Mouse (Mus musculus) left cerebral cortex, postnatal 10 days (tissue): ENCODE data around the gene Gm49345. TPM values are rescaled to one million over a fixed set of nuclear protein-coding genes. Genes with fewer than 3 reads are reported as not detected.
"Not testable (repeated sequence)": the region's sequence is repeated elsewhere in the genome, so short reads cannot be mapped to it uniquely, and the experiment has no call there.

Source experiments
- DNase-seq, 2 experiments: peaks; one replicate each; pipeline ENCODE4 v3.0.0; 2021 to 2022; ENCODE audit warnings: low spot score in 2 of 2, mixed read lengths in 1 of 2; ENCODE audit errors: extremely low spot score in 1 of 2
- intact Hi-C: fragments of 180-260 bp; cut with DNase I; formaldehyde crosslinking; loops from one replicate; pipeline ENCODE4 v1.15.1; 2025
- total RNA-seq, 2 experiments: library from RNA; stranded (reverse); gene quantifications; 2 replicates each; pipeline ENCODE4 v1.2.3; 2021

The Gm49345 gene
- 1 to 10 TPM in 1 of 2 experiments, under 1 TPM in 1; 0.71 to 1.2 TPM for total RNA-seq

- peak; percentile 84 to 87 for DNase-seq
- intact Hi-C loops = loop anchor here (5.0 kb wide), 1 partner anchor 45 kb away; no protein-coding TSS in a partner anchor
Observed at GRCm38 (mm10) chr13:67637294-67638007, at the start of gene Gm49345, which contains the start of gene Zfp729a. TSS of gene Gm49345 (minus strand) at chr13:67637769. TSS of gene Zfp729a (minus strand) at chr13:67637791.

DNA sequence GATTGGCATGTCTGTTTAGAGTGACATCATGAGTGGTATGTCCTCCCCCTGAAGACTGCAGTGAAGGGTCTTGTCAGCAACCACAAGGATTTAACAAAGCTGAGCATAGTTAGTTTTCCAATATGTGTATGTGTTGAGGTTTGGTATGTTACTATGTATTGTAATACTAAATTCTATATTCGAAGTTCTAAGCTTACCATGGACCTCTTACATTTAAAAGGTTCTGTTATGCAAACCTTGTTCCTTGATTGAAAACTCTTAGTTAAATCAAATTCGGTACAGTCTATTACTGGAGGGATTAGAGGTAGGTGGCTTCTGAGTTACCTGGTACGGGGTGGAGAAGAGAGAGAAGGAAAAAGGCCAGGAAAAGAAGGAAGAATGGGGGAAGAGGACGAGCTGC is 49.4 kb upstream of the Gm49345 start, which contains the start of gene Zfp738:
TSS of gene Zfp738 (minus strand) at position 101 of the 400 bp plus-strand sequence.
- intact Hi-C loops = no loop called here
- DNase-seq = no peak

DNA sequence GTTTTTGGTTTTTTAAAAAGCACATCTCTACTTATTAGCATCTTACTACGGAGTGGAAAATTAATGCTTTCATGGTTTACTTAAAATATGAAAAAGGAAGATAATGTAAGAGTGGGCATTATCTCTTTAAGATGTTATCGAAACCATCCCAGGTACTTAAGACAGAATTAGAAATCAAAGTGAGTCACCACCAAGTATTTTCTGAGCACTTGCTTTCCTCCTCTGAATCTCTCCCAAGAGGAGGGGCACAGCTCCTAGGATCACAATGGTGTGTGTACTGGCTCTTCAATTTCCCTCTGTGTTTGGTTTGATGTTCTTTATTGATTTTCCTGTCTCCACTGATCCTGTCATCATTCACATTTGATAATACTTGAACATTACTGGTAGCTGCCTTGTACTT is 46.3 kb upstream of the Gm49345 start:
- intact Hi-C loops = loop anchor here (5.0 kb wide), 1 partner anchor 47 kb away; the partner anchor contains the start of genes Gm49345 and Zfp729a
- not testable (repeated sequence) for DNase-seq

DNA sequence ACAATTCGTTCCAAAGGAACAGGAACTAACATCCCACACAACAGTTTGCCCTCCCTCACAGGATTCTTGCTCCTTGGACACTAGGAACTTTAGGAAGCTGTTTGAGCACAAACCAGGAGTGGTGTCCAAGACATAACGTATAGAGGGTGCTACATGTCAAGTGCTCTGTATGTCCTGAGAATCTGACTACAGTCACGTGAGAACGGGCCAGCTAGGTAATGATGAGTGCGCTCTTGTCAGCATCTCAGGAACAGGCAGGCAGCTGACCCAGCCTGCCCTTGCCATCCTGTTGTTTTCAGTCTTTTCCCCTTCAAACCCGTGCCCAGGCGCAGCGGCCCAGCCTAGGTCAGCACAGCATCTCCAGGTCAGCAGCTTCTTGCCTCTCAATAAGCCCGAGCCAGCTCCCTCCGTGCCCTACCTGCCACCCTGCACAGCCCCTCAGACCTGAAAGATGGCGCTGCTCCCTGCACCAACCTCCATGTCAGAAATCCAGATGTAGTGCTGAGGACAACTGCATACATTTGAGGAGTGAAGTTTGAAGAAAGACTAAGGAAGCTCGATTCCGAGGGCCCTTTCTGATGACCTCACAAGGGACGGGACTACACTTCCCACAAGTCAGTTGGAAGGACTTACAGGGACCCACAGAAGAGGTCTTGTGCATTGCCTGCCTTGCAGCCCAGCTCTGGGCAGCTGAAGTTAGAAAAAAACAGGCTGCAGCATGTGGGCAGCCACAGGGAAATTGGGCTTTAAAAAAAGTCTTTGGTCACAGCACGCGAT is 45.6 kb upstream of the Gm49345 start:
- intact Hi-C loops = loop anchor here (5.0 kb wide), 1 partner anchor 46 kb away; the partner anchor contains the start of genes Gm49345 and Zfp729a

DNA sequence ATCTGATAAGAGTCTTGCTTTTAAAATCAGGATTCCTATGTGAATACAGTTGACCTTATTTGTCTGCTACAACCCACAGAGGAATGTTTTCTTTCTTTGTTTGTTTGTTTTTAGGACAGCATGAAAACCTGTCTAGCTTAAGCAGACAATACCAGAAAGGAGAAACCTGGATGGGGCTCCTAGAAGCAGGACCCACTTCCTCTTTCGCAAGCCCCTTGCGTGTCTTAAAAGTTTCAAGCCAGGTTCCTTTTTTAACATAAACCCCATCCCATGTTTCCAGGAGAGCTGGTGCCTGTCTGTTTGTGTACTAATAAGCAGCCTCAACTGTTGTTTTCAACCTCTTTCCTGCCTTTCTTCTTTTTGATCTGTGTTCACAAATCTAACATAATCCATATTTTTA is 37.3 kb upstream of the Gm49345 start:
- intact Hi-C loops = no loop called here

More for the DNA sequence above, 45.6 kb upstream of the Gm49345 start:
- DNase-seq = peak; percentile 85 to 86

GRCm38 (mm10) chr13:67652496-67652895 is 14.9 kb upstream of the Gm49345 start:
- no peak for DNase-seq
- intact Hi-C loops = no loop called here

More for the DNA sequence above, 37.3 kb upstream of the Gm49345 start:
- no peak for DNase-seq

- intact Hi-C loops = no loop called here
- no peak for DNase-seq
Observed at GRCm38 (mm10) chr13:67610108-67610507, 27.5 kb downstream of the Gm49345 start.

- DNase-seq = peak; percentile 89 to 91
- intact Hi-C loops = no loop called here
Observed at GRCm38 (mm10) chr13:67609066-67609876, 28.3 kb downstream of the Gm49345 start, which contains the start of gene Zfp729b. TSS of gene Zfp729b (minus strand) at chr13:67609707.

- intact Hi-C loops = no loop called here
- DNase-seq = no peak
Observed at GRCm38 (mm10) chr13:67572591-67573189, 64.9 kb downstream of the Gm49345 start.

DNA sequence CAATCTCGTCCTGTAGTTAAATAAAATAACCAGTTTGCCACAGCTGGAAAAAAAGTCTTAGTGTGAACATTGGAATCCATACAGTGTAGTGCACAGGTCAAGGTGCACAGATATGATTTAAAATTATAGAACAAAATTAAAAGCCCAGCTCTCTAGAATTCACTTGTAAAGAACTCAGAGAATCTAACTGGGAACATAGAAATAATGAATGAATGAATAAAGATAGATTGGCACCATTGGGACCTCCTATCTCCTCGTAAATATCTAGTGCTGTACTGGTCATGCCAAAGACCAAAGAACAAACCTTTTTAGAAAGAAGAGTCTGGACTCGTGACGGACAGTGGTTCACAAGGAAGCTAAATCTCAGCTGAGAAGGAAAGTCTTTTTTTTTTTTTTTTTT is 83.8 kb downstream of the Gm49345 start, which contains the start of gene Zfp748:
TSS of gene Zfp748 (minus strand) at position 101 of the 400 bp plus-strand sequence.
- intact Hi-C loops = no loop called here
- no peak for DNase-seq

DNA sequence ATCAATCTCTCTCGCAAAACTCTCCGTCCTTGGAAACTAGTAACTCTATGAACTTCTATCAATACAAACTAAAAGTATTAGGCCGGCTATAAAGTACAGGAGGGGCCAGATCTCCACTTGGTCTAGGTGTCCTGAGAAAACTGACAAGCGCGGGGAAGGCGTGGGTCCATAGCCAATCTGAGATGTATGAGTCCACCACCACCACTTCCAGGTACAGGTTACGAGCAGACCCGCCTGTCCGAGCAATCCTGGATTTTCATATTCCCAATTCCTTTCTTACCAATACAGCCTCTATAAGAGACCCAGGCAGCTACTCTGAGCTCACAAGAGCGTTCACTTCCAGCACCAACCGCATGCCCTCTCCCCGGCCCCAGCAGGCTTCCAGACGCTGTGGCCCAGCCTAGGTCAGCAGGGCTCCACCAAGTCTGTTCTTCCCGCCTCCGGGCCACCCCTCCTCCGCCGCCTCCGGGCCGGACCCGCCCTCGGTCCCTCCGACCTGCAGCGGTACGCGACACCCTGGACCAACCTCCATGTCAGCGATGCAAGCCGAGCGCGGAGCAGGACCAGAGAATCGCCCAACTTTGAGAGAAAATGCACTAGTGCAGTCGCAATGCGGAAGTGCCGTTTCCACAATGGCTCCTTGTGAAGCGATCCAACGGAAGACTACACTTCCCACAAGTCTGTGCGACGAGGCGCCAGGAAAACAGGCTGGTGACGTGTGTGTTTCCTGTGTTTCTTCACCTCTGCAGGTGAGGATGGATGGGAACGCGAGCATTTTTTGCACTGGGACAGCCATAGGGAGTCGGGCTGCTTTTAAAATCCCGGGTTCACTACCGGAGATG is 84.8 kb downstream of the Gm49345 start:
- intact Hi-C loops = no loop called here
- DNase-seq = peak; percentile 86 to 88

GRCm38 (mm10) chr13:67545941-67546340 is 91.6 kb downstream of the Gm49345 start:
- intact Hi-C loops = no loop called here
- no peak for DNase-seq

Other genes with a start within 250 kb of the Gm49345 start
- gene Zfp429, start 237.9 kb downstream of the Gm49345 start, total RNA-seq = 1 to 10 TPM; 1.7 to 2.1 TPM
- 1 to 10 TPM; 3.1 to 5.3 TPM for gene Zfp459, start 216.4 kb downstream of the Gm49345 start, total RNA-seq
- gene Zfp874a, start 186.1 kb downstream of the Gm49345 start, total RNA-seq = 10 to 100 TPM in 1 of 2 experiments, 1 to 10 TPM in 1; 9.9 to 12.4 TPM
- 10 to 100 TPM; 14.2 to 15.1 TPM for gene Zfp874b, start 153.5 kb downstream of the Gm49345 start, total RNA-seq
- 1 to 10 TPM; 5.7 to 7.0 TPM for gene Zfp58, start 137.2 kb downstream of the Gm49345 start, total RNA-seq
- gene Gm26965, start 111.6 kb downstream of the Gm49345 start, total RNA-seq = not detected
- 10 to 100 TPM; 25.1 to 28.4 TPM for gene Zfp87, start 111.6 kb downstream of the Gm49345 start, total RNA-seq
- 1 to 10 TPM; 9.5 to 9.6 TPM for gene Zfp748, start 83.9 kb downstream of the Gm49345 start, total RNA-seq
- 10 to 100 TPM in 1 of 2 experiments, 1 to 10 TPM in 1; 8.9 to 10.1 TPM for gene Zfp729b, start 28.1 kb downstream of the Gm49345 start, total RNA-seq
- gene Zfp729a, start within 50 bp of the Gm49345 start, total RNA-seq = 1 to 10 TPM; 7.7 to 7.9 TPM
- gene Zfp738, start 49.3 kb upstream of the Gm49345 start, total RNA-seq = 10 to 100 TPM; 21.0 to 21.8 TPM
- gene Zfp65, start 91.4 kb upstream of the Gm49345 start, total RNA-seq = 10 to 100 TPM; 12.7 to 16.3 TPM
- gene Zfp85, start 117.5 kb upstream of the Gm49345 start, total RNA-seq = 1 to 10 TPM; 5.8 to 6.5 TPM
- 1 to 10 TPM; 3.7 to 4.6 TPM for gene Zfp493, start 141.9 kb upstream of the Gm49345 start, total RNA-seq
- gene Zfp273, start 176.0 kb upstream of the Gm49345 start, total RNA-seq = 1 to 10 TPM; 7.4 to 8.4 TPM
- 1 to 10 TPM; 7.4 to 7.8 TPM for gene Gm10037, start 193.3 kb upstream of the Gm49345 start, total RNA-seq
- gene BC048507, start 225.6 kb upstream of the Gm49345 start, total RNA-seq = not detected